Mouse (Mus musculus) CH12.LX (cell line): Measurements from ENCODE around the gene Tram2. TPM values are rescaled to one million over a fixed set of nuclear protein-coding genes. Genes with fewer than 3 reads are reported as not detected.

ENCODE experiments used
- DNase-seq: peaks from one replicate; pipeline ENCODE4 v3.0.0-alpha.2; 2013; ENCODE audit errors: extremely low read depth
- H3K27ac ChIP-seq: 2 replicates; pipeline ENCODE4 v1.5.1; 2012; ENCODE audit warnings: low read depth, mild to moderate bottlenecking, control low read depth, moderate library complexity; ENCODE audit not compliant: insufficient read depth
- H3K27me3 ChIP-seq: replicated peaks from 2 replicates; pipeline ENCODE3; 2012; ENCODE audit warnings: inconsistent platforms
- H3K36me3 ChIP-seq, 2 experiments: replicated peaks in 1 of 2; 2 replicates each; pipeline versions ENCODE3 to v1.6.1; 2012; ENCODE audit warnings: inconsistent platforms in 1 of 2, low read length in 1 of 2, mild to moderate bottlenecking in 1 of 2, mixed read lengths in 1 of 2, moderate library complexity in 1 of 2; ENCODE audit not compliant: control insufficient read depth in 1 of 2, insufficient read depth in 1 of 2
- H3K4me1 ChIP-seq, 2 experiments: 2 replicates each; pipeline ENCODE4 v1.6.1; 2012; ENCODE audit warnings: inconsistent platforms in 1 of 2, moderate library complexity in 1 of 2; ENCODE audit not compliant: insufficient read depth in 2 of 2, control insufficient read depth in 1 of 2
- H3K4me2 ChIP-seq: 2 replicates; pipeline ENCODE4 v1.6.1; 2012; ENCODE audit warnings: low read depth, mild to moderate bottlenecking, control low read depth; ENCODE audit not compliant: poor library complexity, insufficient read depth, severe bottlenecking
- H3K4me3 ChIP-seq, 3 experiments: fragments of 150-350 bp in 1 of 3; sonication (generic) in 1 of 3; replicated peaks in 1 of 3; 2 replicates each; pipeline versions ENCODE3 to v1.5.1; 2011 to 2012; ENCODE audit warnings: low read depth in 2 of 3, low read length in 2 of 3, mild to moderate bottlenecking in 2 of 3, moderate library complexity in 2 of 3, control low read depth in 1 of 3, improper control_type of control experiment in 1 of 3, inconsistent platforms in 1 of 3, mixed read lengths in 1 of 3; ENCODE audit not compliant: poor library complexity in 1 of 3
- H3K79me2 ChIP-seq: replicated peaks from 2 replicates; pipeline ENCODE4 v1.6.1; 2012; ENCODE audit warnings: mild to moderate bottlenecking, moderate library complexity; ENCODE audit not compliant: control insufficient read depth, poor library complexity, insufficient read depth, severe bottlenecking; ENCODE audit errors: extremely low read depth
- H3K9ac ChIP-seq: 2 replicates; pipeline ENCODE4 v1.6.1; 2012; ENCODE audit warnings: low read depth, mild to moderate bottlenecking, control low read depth, moderate library complexity; ENCODE audit not compliant: insufficient read depth
- H3K9me3 ChIP-seq: replicated peaks from 2 replicates; pipeline ENCODE3; 2012; ENCODE audit warnings: low read length, inconsistent platforms, mixed read lengths
- CTCF ChIP-seq, 2 experiments: IDR thresholded peaks in 1 of 2; conservative IDR thresholded peaks in 1 of 2; 2 replicates each; pipeline ENCODE4 v1.5.1; 2011 to 2012; ENCODE audit warnings: low read depth in 2 of 2, low read length in 2 of 2, improper control_type of control experiment in 1 of 2, inconsistent platforms in 1 of 2, mild to moderate bottlenecking in 1 of 2, moderate library complexity in 1 of 2
- E2F4 ChIP-seq: IDR thresholded peaks from 2 replicates; pipeline ENCODE4 v1.6.1; 2011; ENCODE audit warnings: low read depth, low read length, improper control_type of control experiment; ENCODE audit not compliant: insufficient replicate concordance
- ELF1 ChIP-seq: IDR thresholded peaks from 2 replicates; pipeline ENCODE4 v1.6.1; 2014; ENCODE audit warnings: low read depth, mild to moderate bottlenecking, inconsistent platforms, low read length, improper control_type of control experiment
- HCFC1 ChIP-seq: IDR thresholded peaks from 2 replicates; pipeline ENCODE4 v1.6.1; 2012; ENCODE audit warnings: low read depth, mild to moderate bottlenecking, inconsistent platforms, low read length, improper control_type of control experiment
- IRF4 ChIP-seq: IDR thresholded peaks from 2 replicates; pipeline ENCODE4 v1.6.1; 2014; ENCODE audit warnings: low read depth, mild to moderate bottlenecking, inconsistent platforms, low read length, improper control_type of control experiment
- JUN ChIP-seq: IDR thresholded peaks from 2 replicates; pipeline ENCODE4 v1.6.1; 2011; ENCODE audit warnings: low read depth, mild to moderate bottlenecking, low read length, improper control_type of control experiment, moderate library complexity; ENCODE audit not compliant: insufficient read depth
- JUND ChIP-seq: conservative IDR thresholded peaks from 2 replicates; pipeline ENCODE4 v1.6.1; 2011; ENCODE audit warnings: low read depth, low read length, improper control_type of control experiment
- KAT2A ChIP-seq: IDR thresholded peaks from 2 replicates; pipeline ENCODE4 v1.6.1; 2012; ENCODE audit warnings: low read length, improper control_type of control experiment, inconsistent platforms; ENCODE audit not compliant: insufficient replicate concordance
- MAFK ChIP-seq: IDR thresholded peaks from 2 replicates; pipeline ENCODE4 v1.6.1; 2011; ENCODE audit warnings: low read length, improper control_type of control experiment; ENCODE audit not compliant: insufficient replicate concordance
- MAX ChIP-seq: IDR thresholded peaks from 2 replicates; pipeline ENCODE4 v1.6.1; 2011; ENCODE audit warnings: low read length, improper control_type of control experiment
- MAZ ChIP-seq: IDR thresholded peaks from 2 replicates; pipeline ENCODE4 v1.6.1; 2012; ENCODE audit warnings: low read depth, mild to moderate bottlenecking, inconsistent platforms, low read length, improper control_type of control experiment, moderate library complexity
- MXI1 ChIP-seq: IDR thresholded peaks from 2 replicates; pipeline ENCODE4 v1.6.1; 2011; ENCODE audit warnings: mild to moderate bottlenecking, low read depth, low read length, improper control_type of control experiment
- MYC ChIP-seq: IDR thresholded peaks from 2 replicates; pipeline ENCODE4 v1.6.1; 2011; ENCODE audit warnings: low read depth, mild to moderate bottlenecking, improper control_type of control experiment, low read length
- NELFE ChIP-seq: IDR thresholded peaks from 2 replicates; pipeline ENCODE4 v1.6.1; 2011; ENCODE audit warnings: low read depth, low read length, improper control_type of control experiment
- NRF1 ChIP-seq: IDR thresholded peaks from 2 replicates; pipeline ENCODE4 v1.6.1; 2014; ENCODE audit warnings: low read depth, mild to moderate bottlenecking, inconsistent platforms, low read length, improper control_type of control experiment, moderate library complexity
- PAX5 ChIP-seq: IDR thresholded peaks from 2 replicates; pipeline ENCODE4 v1.6.1; 2012; ENCODE audit warnings: low read length, inconsistent platforms, mixed read lengths
- POLR2A ChIP-seq: IDR thresholded peaks from 2 replicates; pipeline ENCODE4 v1.6.1; 2011; ENCODE audit warnings: low read depth, mild to moderate bottlenecking, improper control_type of control experiment, low read length
- RCOR1 ChIP-seq: conservative IDR thresholded peaks from 2 replicates; pipeline ENCODE4 v1.6.1; 2012; ENCODE audit warnings: low read depth, mild to moderate bottlenecking, inconsistent platforms, low read length, improper control_type of control experiment
- SIN3A ChIP-seq: IDR thresholded peaks from 2 replicates; pipeline ENCODE4 v1.6.1; 2012; ENCODE audit warnings: low read length, improper control_type of control experiment, inconsistent platforms
- TBP ChIP-seq: conservative IDR thresholded peaks from 2 replicates; pipeline ENCODE4 v1.6.1; 2011; ENCODE audit warnings: low read depth, low read length, improper control_type of control experiment
- UBTF ChIP-seq: IDR thresholded peaks from 2 replicates; pipeline ENCODE4 v1.6.1; 2012; ENCODE audit warnings: low read depth, mild to moderate bottlenecking, inconsistent platforms, low read length, improper control_type of control experiment, moderate library complexity
- USF2 ChIP-seq: conservative IDR thresholded peaks from 2 replicates; pipeline ENCODE4 v1.6.1; 2011; ENCODE audit warnings: low read depth, low read length, improper control_type of control experiment
- ZKSCAN1 ChIP-seq: IDR thresholded peaks from 2 replicates; pipeline ENCODE4 v1.6.1; 2012; ENCODE audit warnings: low read depth, inconsistent platforms, low read length, improper control_type of control experiment, borderline replicate concordance
- ZMIZ1 ChIP-seq: IDR thresholded peaks from 2 replicates; pipeline ENCODE4 v1.6.1; 2012; ENCODE audit warnings: low read depth, mild to moderate bottlenecking, inconsistent platforms, low read length, improper control_type of control experiment
- ZNF384 ChIP-seq: IDR thresholded peaks from 2 replicates; pipeline ENCODE4 v1.6.1; 2012; ENCODE audit warnings: low read depth, low read length, improper control_type of control experiment, inconsistent platforms
- dilution Hi-C: fragments of 300-500 bp; cut with MboI; formaldehyde crosslinking; loops from 2 replicates; pipeline ENCODE4 v1.14.3; 2020; ENCODE audit warnings: low sequenced_read_pairs; ENCODE audit not compliant: extremely low pct_unique_long_range_greater_than_20kb, extremely low pct_ligation_motif_present
- in situ Hi-C: fragments of 300-500 bp; cut with MboI; formaldehyde crosslinking; loops from 3 replicates; pipeline ENCODE4 v1.14.3; 2019; ENCODE audit warnings: low sequenced_read_pairs, low pct_ligation_motif_present, low pct_unique_long_range_greater_than_20kb, mixed read lengths
- polyA plus RNA-seq: library from polyadenylated mRNA; unstranded; fragments of >175 nt; gene quantifications from 2 replicates; pipeline ENCODE4 v1.2.1, GENCODE M21; 2012; ENCODE audit warnings: low read depth; ENCODE audit not compliant: insufficient read length
- total RNA-seq, 2 experiments: library from RNA; depleted of rRNA; stranded (reverse); fragments of 300-350 nt in 1 of 2; fragments of >200 nt in 1 of 2; gene quantifications; 2 replicates each; pipeline ENCODE4 v1.2.3; 2012 to 2014

Gene Tram2
- total RNA-seq (2012; rRNA removed) (2.4 and 2.9 TPM in 2 replicates), total RNA-seq (2014; rRNA removed) (1.3 and 1.9 TPM in 2 replicates), polyA plus RNA-seq (4.7 and 6.6 TPM in 2 replicates)

DNA sequence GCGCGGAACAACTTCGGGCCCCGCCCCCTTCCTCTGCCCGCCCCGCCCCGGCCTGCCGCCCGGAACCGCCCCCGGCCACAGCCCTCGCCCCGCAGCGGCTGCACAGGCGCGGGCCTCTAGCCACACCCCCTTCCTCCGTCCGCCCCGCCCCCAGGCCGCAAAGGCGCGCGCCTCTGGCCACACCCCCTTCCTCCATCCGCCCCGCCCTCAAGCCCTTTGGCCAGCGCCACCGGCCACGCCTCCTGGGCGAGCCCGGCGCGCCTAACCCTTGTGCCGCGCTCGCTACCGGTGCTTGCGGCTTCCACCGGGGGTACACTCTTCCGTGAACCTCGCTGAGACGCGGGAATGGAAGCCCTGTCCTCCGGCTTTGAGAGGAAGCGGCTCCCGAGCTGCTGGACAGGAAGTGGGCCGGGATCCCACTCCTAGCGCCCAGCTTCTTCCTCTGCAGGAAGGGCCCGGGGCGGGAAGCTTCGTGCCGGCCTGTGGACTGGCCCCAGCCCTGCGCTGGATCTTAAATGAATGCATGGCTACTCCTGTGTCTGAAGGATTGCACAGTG lies at the start of gene Tram2:
Tram2 (minus strand) TSS at position 13 of the 557 bp plus-strand sequence.
- Histone ChIP-seq H3K27ac (no peak within 1 kb of the TSS), H3K4me2 (peak within 1 kb of the TSS; percentile 89), H3K36me3 (peaks cover 0 to 15% of the 10 kb centered on the region in 2 experiments), H3K9me3 (no peaks in the 10 kb centered on the region), H3K4me3 (peak within 1 kb of the TSS; percentile 85 to 98 (median 92)), H3K9ac (peak within 1 kb of the TSS; percentile 89), H3K79me2 (0 out of 2 replicates have a peak, but pooled peaks cover 2% of the 10 kb centered on the region), H3K4me1 (peaks cover 6 to 45% of the 10 kb centered on the region in 2 experiments), H3K27me3 (peaks cover 4% of the 10 kb centered on the region)
- in situ Hi-C loops = loop anchor here (5.0 kb wide), 1 partner anchor 42 kb away; no protein-coding TSS in a partner anchor
- dilution Hi-C loops = no loop called here
- TF ChIP-seq USF2 = no peak
- peak; percentile 60; the same call in 1 of the 2 replicates for TF ChIP-seq ELF1
- 0 out of 2 replicates have a peak, but pooled peaks have one; percentile 6 for TF ChIP-seq KAT2A
- peak; percentile 84 for TF ChIP-seq POLR2A
- no peak for TF ChIP-seq MYC
- peak; percentile 49 for TF ChIP-seq HCFC1
- TF ChIP-seq NRF1 = peak; percentile 74
- 0 out of 2 replicates have a peak, but pooled peaks have one; percentile 32 for TF ChIP-seq MAX
- TF ChIP-seq NELFE = peak; percentile 61
- TF ChIP-seq MXI1 = peak; percentile 31
- DNase-seq = peak; percentile 82

DNA sequence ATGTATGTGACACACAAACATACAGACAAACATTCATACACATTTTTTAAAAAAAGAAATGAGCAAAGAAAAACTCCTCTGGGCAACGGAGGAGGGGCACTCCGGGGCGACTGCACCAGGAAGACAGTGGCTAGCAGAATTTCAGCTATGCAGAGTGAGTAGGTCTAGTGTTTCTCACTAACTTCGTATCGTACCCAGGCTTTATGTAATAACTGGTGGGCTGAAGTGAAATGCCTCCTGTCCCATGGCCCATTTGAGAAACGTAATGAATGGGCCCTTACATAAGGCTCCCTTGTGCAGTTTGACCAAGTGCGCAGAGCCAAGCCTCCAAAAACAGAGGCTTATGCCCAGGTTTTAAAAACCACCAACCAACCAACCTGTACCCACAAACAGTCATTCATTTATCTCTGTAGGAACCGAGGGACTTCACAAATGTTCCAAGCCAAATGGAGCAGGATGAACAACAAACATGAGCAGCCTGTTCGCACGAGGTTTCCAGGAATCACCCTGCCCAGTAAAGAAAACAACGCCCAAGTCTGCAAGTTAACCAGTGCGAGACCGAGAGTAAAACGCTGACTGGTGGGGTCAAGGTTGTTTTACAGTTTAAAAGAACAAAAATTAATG lies 45.8 kb upstream of the Tram2 start:
- in situ Hi-C loops = no loop called here
- DNase-seq = no peak
- peaks cover 6% of the 10 kb centered on the region for H3K9me3 ChIP-seq

More for the DNA sequence above, 45.8 kb upstream of the Tram2 start:
- no peak overlapping the region for H3K4me3 ChIP-seq
- dilution Hi-C loops = no loop called here
- H3K4me2 ChIP-seq = no peak overlapping the region
- H3K27ac ChIP-seq = no peak overlapping the region
- TF ChIP-seq MAZ = no peak
- TF ChIP-seq ZNF384 = no peak
- no peak for TF ChIP-seq RCOR1
- no peak for TF ChIP-seq JUND
- TF ChIP-seq CTCF (conservative IDR thresholded peaks at IDR 0.05 in 1 of 2, IDR thresholded peaks at IDR 0.05 in 1 of 2; ENCODE audit: low read depth in 2 of 2, low read length in 2 of 2) = no peak
- no peak for TF ChIP-seq PAX5
- TF ChIP-seq JUN = no peak
- TF ChIP-seq POLR2A = no peak
- no peak for TF ChIP-seq ZKSCAN1
- no peak for TF ChIP-seq ELF1
- no peak for TF ChIP-seq ZMIZ1
- no peak for TF ChIP-seq IRF4
- TF ChIP-seq USF2 = no peak
- no peak for TF ChIP-seq MAX
- TF ChIP-seq TBP = no peak
- no peak for TF ChIP-seq UBTF
- TF ChIP-seq E2F4 = no peak
- no peak for TF ChIP-seq MXI1
- TF ChIP-seq MAFK = no peak
- TF ChIP-seq SIN3A = no peak
- no peaks in the 10 kb centered on the region for H3K79me2 ChIP-seq
- no peaks in the 10 kb centered on the region for H3K4me1 ChIP-seq
- no peak overlapping the region for H3K9ac ChIP-seq
- H3K36me3 ChIP-seq = no peaks in the 10 kb centered on the region
- no peaks in the 10 kb centered on the region for H3K27me3 ChIP-seq
